Mouse (Mus musculus): Measurements from ENCODE around the gene Slc7a7.

The Slc7a7 gene

GRCm38 (mm10) chr14:54432837-54433830 is 15.6 kb upstream of the Slc7a7 start:
- DNase-seq (ENCODE audit: low spot score in 2 of 2) = no peak

DNA sequence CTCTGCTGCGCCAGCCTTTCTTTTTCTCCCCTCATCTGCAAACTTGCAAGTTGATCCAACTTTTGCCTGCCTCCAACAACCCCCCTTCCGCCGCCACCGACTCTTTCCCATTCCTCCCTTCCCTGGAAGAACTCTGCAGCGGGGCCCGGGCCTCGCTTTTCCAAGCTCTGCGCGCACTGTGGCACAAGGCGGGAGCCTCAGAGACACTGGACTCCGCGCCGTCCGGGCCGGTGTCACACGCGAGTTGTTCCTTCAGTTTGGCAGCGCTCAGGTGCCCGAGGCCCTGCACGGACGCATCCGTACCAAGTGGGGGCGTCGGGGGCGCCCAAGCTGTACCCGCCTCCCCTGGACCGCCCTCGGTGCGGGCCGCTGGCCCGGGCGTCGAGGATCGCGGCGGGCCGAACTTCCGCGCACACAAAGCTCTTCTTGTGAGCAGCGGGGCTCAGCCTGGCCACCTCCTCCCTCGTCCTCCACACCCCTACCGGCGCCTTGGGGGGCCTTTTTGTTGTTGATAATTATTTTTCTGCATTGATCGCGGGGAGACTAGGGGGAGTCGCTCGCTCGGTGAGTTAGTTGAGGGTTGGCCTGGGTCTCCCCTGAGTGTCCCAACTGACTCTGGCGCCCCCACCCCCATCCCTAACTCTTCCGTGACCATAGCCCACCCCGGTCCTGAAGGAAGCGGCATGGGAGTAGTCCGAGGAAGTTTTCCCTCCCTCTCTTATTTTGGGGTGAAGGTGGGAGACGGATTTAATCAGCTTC is 14.7 kb upstream of the Slc7a7 start:
- peak in 1 of 2 experiments; percentile 60 for DNase-seq (ENCODE audit: low spot score in 2 of 2)

DNA sequence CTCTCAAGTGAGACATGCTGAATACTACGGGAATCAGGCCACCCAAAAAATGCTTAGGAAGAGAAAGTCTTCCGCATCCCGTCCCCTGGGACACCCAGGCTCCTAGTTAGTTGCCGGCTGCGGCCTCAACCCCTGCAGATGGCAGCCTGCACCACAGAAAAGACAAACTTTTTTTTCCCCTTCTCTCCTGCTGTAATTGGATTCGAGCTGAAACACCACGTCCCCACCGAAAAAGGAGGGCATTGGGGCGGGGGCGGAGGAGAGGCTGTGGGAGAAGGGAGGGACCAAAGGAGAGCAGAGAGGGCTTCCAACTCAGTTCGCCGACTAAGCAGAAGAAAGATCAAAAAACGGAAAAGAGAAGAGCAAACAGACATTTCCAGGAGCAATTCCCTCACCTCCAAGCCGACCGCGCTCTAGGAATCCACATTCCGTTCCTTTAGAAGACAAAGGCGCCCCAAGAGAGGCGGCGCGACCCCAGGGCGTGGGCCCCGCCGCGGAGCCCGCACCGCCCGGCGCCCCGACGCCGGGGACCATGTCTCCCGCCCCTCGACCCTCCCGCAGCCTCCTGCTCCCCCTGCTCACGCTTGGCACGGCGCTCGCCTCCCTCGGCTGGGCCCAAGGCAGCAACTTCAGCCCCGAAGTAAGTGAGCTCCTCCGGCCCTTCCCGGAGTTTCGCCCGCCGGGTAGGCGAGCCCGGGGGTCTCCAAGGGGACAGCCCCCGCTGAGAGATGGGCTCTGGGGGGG is 13.9 kb upstream of the Slc7a7 start, which contains the start of gene Mmp14:
Gene Mmp14, plus strand, starts transcription at position 279 of the 744 bp plus-strand sequence.
- DNase-seq (ENCODE audit: low spot score in 2 of 2) = peak; percentile 59 to 81

DNA sequence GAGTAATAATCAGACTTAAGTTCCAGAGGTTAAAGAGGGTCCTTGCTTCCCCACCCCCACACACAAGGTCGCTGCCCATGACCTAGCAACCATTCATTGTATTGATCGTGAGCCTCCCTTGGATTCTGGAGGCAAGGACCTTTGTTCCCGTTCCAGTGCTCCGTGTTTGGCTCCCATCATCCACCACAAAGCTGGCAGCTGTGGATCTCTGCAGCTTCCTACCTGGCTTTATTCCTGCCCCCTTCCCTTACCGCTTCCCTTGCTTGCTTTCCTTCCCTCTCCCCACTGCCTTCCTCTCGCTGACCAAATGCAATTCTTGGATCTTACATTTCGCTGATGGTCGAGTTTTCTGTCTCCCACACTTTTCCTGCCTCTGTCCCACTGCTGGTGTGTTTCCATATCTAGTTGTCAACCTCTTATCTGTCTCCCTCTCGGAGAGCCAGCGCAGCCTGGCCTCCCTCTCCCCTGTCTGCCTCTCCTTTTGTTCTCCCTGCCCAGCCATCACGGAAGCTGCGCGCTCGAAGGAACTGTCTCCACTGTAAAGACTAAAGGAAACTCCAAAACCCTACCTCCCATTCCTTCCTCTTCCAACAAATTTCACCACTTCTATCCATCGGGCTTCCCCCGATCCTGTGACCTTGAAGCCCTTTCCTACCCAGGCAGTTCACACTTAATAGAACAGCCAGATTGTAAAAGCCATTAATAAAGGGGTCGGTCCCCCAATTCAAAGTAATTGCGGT is 13.0 kb upstream of the Slc7a7 start:
- DNase-seq (ENCODE audit: low spot score in 2 of 2) = no peak

DNA sequence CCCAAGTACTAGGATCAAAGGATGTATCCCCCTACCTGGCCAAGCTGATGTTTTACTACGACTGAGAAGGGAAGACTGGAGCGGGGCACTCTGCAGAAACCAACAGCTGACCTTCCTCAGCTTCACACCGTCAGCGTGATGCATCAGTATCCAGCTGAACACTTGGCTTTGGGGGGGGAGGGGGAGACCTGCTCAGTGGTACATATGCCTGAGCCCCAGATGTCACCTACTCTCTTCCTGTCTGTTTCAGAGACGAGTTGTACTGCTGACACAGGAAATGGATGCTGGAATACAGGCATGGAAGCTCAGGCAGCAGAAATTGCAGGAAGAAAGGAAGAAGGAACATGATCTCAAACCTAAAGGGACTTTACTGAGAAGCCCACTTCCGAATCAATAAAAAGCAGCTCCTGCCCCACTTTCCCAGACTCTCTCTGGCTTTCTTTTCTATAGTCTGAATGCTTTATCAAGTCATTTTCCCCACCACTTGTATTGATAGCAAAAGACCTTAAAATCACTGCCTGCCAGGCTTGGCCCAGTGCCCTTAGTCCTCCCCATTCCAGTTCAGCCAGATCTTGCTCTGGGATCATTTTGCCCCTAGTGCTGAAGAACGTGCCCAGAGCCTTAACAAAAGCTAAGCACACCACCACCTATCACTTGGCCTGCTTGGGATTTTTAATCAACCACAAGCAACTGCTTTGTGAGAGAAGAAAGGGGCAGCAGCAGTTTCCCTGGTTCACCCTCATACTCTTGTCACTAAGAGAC is 11.9 kb upstream of the Slc7a7 start:
- DNase-seq (ENCODE audit: low spot score in 2 of 2) = no peak

- no peak for DNase-seq (ENCODE audit: low spot score in 2 of 2)
These were observed 10.8 kb upstream of the Slc7a7 start for GRCm38 (mm10) chr14:54428421-54428820.

DNA sequence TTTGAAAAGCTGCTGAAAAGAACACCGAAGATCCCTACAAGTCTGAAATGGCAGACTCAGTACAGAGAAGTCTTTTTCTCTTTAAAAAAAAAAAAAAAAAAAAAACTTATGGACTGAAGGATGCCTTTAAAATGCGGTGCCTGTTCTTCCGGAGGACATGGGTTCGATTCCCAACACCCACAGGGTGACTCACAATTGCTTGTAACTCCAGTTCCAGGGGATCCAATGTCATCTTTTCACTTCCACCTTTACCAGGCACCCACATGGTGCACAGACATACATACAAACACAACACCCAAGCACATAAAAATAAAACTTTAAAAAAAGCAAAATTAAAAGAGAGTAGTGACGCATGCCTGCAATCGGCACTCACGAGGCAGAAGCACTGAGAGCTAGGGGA is 10.1 kb upstream of the Slc7a7 start:
- DNase-seq (ENCODE audit: low spot score in 2 of 2) = no peak

DNA sequence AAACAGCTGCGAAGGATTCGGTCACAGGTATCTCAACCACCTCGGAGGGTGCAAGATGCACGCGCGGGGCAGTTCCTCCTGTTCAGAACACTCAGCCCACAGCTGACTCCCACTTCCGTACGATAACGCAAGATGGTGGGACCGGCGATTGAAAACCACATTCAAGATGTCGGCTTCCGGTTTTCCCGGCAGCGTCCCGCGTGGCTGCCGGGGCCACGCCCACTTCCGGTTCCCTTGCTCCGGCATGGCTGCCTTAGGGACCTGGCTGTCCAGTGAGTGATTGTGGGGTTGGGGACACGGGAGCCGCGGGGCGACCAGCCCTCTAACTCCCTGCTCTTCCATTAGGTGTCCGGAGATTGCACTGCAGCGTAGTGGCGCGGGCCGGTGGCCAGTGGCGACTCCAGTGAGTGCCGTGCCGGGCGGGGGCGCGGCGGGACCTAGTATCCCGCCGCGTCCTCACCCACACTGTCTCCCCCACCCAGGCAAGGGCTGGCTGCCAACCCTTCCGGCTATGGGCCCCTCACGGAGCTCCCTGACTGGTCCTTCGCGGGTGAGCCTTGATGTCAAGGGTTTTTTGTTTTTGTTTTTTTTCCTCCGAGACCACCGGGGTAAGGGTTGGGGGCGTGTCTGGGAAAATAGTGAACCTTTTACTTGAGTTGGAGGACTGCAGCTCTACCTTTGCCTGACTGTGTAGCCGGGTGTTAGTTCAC is 9.3 kb upstream of the Slc7a7 start, which contains the start of gene Mrpl52:
Gene Mrpl52, plus strand, starts transcription at position 221 of the 710 bp plus-strand sequence.
- DNase-seq (ENCODE audit: low spot score in 2 of 2) = peak; percentile 85 to 90

- no peak for DNase-seq (ENCODE audit: low spot score in 2 of 2)
These were observed 8.6 kb upstream of the Slc7a7 start for GRCm38 (mm10) chr14:54426003-54426688.

GRCm38 (mm10) chr14:54425540-54425939 is 8.0 kb upstream of the Slc7a7 start:
- no peak for DNase-seq (ENCODE audit: low spot score in 2 of 2)

GRCm38 (mm10) chr14:54424634-54425033 is 7.1 kb upstream of the Slc7a7 start:
- DNase-seq (ENCODE audit: low spot score in 2 of 2) = no peak

DNA sequence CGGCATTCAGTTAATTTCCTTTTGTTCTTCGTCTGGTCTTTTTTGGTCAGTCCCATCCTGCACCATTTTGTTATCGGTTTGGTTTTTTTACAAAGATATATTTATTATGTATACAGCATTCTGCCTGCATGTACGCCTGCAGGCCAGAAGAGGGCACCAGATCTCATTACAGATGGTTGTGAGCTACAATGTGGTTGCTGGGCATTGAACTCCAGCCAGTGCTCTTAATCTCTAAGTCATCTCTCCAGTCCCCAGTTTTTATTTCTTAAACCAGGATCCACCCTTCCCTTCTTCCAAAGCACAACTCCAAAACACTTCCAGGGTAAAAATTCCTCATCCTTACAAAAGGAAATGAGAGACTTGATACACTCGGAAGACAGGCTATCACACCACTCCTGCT is 5.8 kb upstream of the Slc7a7 start:
- DNase-seq (ENCODE audit: low spot score in 2 of 2) = no peak

DNA sequence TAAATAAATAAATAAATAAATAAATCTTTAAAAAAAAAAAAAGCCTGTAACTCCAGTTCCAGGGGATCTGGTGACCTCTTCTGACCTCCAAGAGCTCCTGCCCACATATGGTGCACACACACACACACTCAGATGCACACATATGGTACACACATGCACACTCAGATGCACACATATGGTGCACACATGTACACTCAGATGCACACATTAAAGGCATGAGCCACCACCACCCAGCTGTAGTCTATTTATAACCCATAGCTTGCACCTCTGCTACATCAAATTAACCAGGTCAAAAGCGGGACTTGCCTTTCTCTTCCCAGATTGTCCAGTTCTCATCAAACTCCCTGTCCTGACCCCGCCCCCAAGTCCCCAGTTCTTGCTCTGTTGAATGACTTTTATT is 3.4 kb upstream of the Slc7a7 start:
- no peak for DNase-seq (ENCODE audit: low spot score in 2 of 2)

DNA sequence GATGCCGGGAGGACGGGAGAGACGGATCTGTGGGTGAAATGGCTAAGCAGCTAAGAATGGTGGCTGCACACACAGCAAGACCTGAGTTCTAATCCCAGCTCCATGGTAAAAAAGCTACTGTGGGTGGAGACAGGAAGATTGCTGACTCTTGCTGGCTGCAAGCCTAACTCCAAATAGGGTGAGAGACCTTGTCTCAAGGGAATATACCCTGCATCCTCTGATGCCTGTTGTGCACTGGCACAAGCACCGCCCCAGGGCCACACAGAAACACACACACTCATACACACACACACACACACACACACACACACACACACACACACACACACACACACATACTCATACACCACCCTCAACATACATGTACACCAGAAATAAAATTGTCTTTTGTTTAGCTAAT is 750 bp downstream of the Slc7a7 start:
- DNase-seq (ENCODE audit: low spot score in 2 of 2) = no peak

GRCm38 (mm10) chr14:54416229-54416775 is 1.3 kb downstream of the Slc7a7 start:
- no peak for DNase-seq (ENCODE audit: low spot score in 2 of 2)

GRCm38 (mm10) chr14:54415241-54416020 is 2.1 kb downstream of the Slc7a7 start:
- no peak for DNase-seq (ENCODE audit: low spot score in 2 of 2)

DNA sequence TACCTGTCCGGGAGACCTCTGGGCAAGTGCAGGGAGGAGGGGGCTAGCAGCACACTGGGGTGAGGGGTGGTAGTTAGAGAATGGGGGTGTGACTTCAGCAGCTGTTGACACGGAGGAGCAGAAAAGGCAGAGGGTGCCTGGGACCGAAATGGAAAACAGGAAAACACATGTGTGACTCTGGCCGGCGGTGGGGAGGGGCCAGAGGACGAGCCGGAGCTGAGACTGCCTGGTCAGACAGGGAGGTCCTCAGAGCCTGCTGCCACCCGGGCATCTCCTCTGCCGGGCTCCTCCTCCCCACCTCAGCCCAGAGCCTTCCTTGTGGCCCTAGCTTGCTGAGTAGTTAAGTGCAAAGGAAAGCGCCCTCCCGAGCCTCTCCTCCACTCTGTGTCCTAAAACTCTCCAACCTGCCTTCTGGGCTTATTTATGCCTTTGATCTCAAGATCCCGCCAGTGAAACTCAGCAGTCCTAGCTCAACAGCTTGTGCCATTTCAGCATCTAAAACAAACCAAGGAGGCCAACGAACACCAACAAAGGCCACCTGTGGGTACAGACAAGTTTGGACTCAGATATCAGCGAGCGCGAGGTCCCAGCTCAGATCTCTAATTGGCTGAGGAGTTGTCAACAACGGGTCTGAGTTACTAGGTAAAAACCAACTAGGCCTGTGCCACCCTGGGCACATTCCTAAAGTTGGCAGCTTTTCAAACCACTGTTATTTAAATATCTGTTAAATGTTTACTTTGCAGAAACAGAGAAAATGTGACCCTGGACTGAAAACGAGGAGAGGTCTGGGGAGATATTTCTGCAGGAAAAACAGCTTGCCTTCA is 3.5 kb downstream of the Slc7a7 start:
- peak in 1 of 2 experiments; percentile 24 for DNase-seq (ENCODE audit: low spot score in 2 of 2)

All from urinary bladder, adult 18-20 months (tissue).